Mouse (Mus musculus) ES-E14 (cell line): ENCODE measurements around the gene Gm28308.

Experiments
- CHD2 ChIP-seq: IDR thresholded peaks from 2 replicates; pipeline ENCODE4 v1.6.1; 2014; ENCODE audit warnings: mild to moderate bottlenecking, low read depth, low read length, inconsistent platforms
- HCFC1 ChIP-seq: IDR thresholded peaks from 2 replicates; pipeline ENCODE4 v1.6.1; 2012; ENCODE audit warnings: low read length, inconsistent platforms, borderline replicate concordance; ENCODE audit not compliant: insufficient read depth
- MAFK ChIP-seq: IDR thresholded peaks from 2 replicates; pipeline ENCODE4 v1.6.1; 2014; ENCODE audit warnings: mild to moderate bottlenecking, low read depth, low read length, inconsistent platforms; ENCODE audit not compliant: insufficient read depth
- ZC3H11A ChIP-seq: IDR thresholded peaks from 2 replicates; pipeline ENCODE4 v1.6.1; 2012; ENCODE audit warnings: low read depth, mild to moderate bottlenecking, inconsistent platforms, low read length, borderline replicate concordance
- ZNF384 ChIP-seq: IDR thresholded peaks from 2 replicates; pipeline ENCODE4 v1.6.1; 2012; ENCODE audit warnings: low read depth, low read length, inconsistent platforms

GRCm38 (mm10) chr6:52261751-52262462 lies 48.8 kb upstream of the Gm28308 start:
- TF ChIP-seq MAFK (no peak), ZC3H11A (no peak), HCFC1 (no peak), CHD2 (no peak), ZNF384 (no peak)
